Mouse (Mus musculus): ENCODE results near the gene Clic3. TPM values are rescaled to one million over a fixed set of nuclear protein-coding genes. Genes with fewer than 3 reads are reported as not detected.

Gene Clic3
- polyA plus RNA-seq, 1 experiment from 2014 or later = 246 TPM

DNA sequence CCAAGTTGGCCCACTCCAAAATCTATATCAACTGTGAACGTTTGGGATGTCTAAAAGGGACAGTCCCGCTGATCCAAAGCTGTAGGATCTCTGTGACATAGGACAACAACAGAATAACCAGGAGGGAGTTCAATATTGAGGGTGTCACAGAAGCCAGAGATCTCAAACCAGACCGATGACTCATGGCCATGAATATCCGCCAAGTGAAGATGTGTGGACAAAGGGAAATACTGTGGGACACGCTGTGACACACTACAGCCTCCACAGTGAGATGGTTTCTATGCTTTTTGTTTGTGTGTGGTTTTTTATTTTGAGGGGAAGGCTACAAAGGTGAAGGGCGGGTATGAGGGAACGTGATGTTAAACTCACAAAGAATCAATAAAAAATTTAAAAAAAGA, 32.0 kb downstream of the Clic3 start:
- no peaks in the 10 kb centered on the region for H3K9me3 ChIP-seq (ENCODE audit: control insufficient read depth, low read length)
- no peak for DNase-seq (ENCODE audit: low spot score)
- no peak for ATAC-seq (ENCODE audit: low FRiP score, low TSS enrichment)
- no peak overlapping the region for H3K4me3 ChIP-seq (ENCODE audit: low read depth, low read length)
- H3K27me3 ChIP-seq (ENCODE audit: control insufficient read depth, insufficient read depth, low read length) = no peaks in the 10 kb centered on the region
- H3K4me2 ChIP-seq (replicated peaks; ENCODE audit: low read depth) = no peak overlapping the region
- H3K36me3 ChIP-seq (ENCODE audit: control insufficient read depth, insufficient read depth, low read length) = no peaks in the 10 kb centered on the region
- H3K4me1 ChIP-seq (replicated peaks; ENCODE audit: control insufficient read depth, insufficient read depth) = no peaks in the 10 kb centered on the region
- H3K27ac ChIP-seq (replicated peaks) = peak overlapping the region; percentile 65; the same call in 1 of the 2 replicates
- whole genome bisulfite sequencing = 62% methylated on average over 7 of the region's 7 CpGs
- H3K9ac ChIP-seq (ENCODE audit: low read length) = no peak overlapping the region
- TF ChIP-seq EP300 (optimal IDR thresholded peaks at IDR 0.05) (no peak), CTCF (IDR thresholded peaks at IDR 0.05; ENCODE audit: low read depth) (no peak)

DNA sequence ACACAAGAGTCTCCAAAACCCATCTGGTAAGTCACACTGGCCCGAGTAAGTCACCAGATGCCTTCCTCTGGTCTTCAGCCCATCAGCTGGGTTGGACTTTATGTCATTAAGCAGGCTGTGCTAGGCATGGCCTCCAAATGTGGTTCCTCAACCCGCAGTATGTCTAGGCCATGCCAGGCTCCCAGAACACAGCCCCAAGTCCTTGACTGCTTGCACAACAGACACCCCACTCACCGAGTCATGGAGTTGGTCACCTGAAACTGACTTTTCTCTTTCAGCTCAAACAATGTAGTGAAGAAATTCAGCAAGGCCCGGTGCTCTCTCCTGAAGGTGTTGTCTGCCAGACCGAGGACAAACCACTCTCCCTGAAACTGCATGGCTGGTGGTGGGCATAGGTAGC, 36.4 kb downstream of the Clic3 start:
- TF ChIP-seq CTCF (IDR thresholded peaks at IDR 0.05; ENCODE audit: low read depth) = no peak
- ATAC-seq (ENCODE audit: low FRiP score, low TSS enrichment) = no peak
- Histone ChIP-seq H3K4me2 (replicated peaks; ENCODE audit: low read depth) (no peak overlapping the region), H3K27ac (replicated peaks) (no peak overlapping the region), H3K27me3 (ENCODE audit: control insufficient read depth, insufficient read depth, low read length) (no peaks in the 10 kb centered on the region), H3K36me3 (ENCODE audit: control insufficient read depth, insufficient read depth, low read length) (no peaks in the 10 kb centered on the region), H3K4me1 (replicated peaks; ENCODE audit: control insufficient read depth, insufficient read depth) (no peaks in the 10 kb centered on the region), H3K9ac (ENCODE audit: low read length) (no peak overlapping the region), H3K9me3 (ENCODE audit: control insufficient read depth, low read length) (no peaks in the 10 kb centered on the region), H3K4me3 (ENCODE audit: low read depth, low read length) (no peak overlapping the region)
- WGBS = 82% methylated on average over 5 of the region's 5 CpGs
- DNase-seq (ENCODE audit: low spot score) = no peak

DNA sequence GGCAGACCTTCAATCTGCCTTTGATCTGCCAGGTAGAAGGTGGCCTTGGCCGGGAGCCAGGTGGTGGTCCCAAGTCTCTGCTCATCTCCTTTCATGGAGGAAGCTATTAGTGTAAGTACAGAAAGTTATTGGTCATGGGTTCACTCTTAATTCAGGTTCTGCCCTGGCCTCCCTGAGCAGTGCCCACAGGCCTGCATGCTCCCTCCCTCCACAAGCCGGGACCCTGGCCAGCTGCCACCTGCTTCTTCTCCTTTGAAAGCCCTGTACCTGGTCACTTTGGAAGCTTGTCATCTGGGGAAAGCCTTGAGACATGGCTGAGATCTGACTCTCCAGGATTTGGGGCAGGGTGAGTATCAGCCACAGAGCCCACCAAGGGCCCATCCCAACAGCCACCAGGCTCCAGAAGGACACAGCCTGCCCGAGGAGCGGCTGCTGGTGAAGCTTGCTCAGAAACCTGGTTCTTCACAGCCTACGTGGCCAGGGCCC, 36.9 kb downstream of the Clic3 start, which contains the start of gene Lcn12:
Gene Lcn12 (minus strand): TSS at position 436 of the 486 bp plus-strand sequence.
- Histone ChIP-seq H3K9me3 (ENCODE audit: control insufficient read depth, low read length) (no peaks in the 10 kb centered on the region), H3K4me1 (replicated peaks; ENCODE audit: control insufficient read depth, insufficient read depth) (no peaks in the 10 kb centered on the region), H3K4me2 (replicated peaks; ENCODE audit: low read depth) (no peak within 1 kb of the TSS), H3K27ac (replicated peaks) (no peak within 1 kb of the TSS), H3K27me3 (ENCODE audit: control insufficient read depth, insufficient read depth, low read length) (no peaks in the 10 kb centered on the region), H3K4me3 (ENCODE audit: low read depth, low read length) (no peak within 1 kb of the TSS), H3K9ac (ENCODE audit: low read length) (no peak within 1 kb of the TSS), H3K36me3 (ENCODE audit: control insufficient read depth, insufficient read depth, low read length) (no peaks in the 10 kb centered on the region)
- WGBS = 78% methylated on average over 5 of the region's 5 CpGs
- ATAC-seq (ENCODE audit: low FRiP score, low TSS enrichment) = no peak
- no peak for TF ChIP-seq CTCF (IDR thresholded peaks at IDR 0.05; ENCODE audit: low read depth)
- TF ChIP-seq EP300 (optimal IDR thresholded peaks at IDR 0.05) = no peak
- no peak for DNase-seq (ENCODE audit: low spot score)

DNA sequence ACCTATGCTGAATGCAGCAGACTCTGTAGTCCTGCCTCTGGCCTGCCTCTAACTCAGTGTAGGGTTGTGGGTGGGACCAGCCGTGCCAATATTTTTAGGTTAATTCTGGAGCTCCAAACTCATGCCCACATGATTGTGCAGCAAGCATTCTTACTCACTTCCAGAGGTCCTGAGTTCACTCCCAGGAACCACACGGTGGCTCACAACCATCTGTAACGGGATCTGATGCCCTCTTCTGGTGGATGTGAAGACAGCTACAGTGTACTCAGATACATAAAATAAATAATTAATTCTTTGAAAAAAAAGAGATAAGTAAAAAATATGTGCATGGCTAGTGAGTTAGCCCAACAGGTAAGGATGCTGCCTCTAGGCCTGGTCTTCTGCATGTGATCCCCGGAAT, 39.8 kb downstream of the Clic3 start:
- ATAC-seq (ENCODE audit: low FRiP score, low TSS enrichment) (no peak), DNase-seq (ENCODE audit: low spot score) (no peak)
- H3K4me3 ChIP-seq (ENCODE audit: low read depth, low read length) = no peak overlapping the region
- H3K9ac ChIP-seq (ENCODE audit: low read length) = no peak overlapping the region
- TF ChIP-seq EP300 (optimal IDR thresholded peaks at IDR 0.05) (no peak), CTCF (IDR thresholded peaks at IDR 0.05; ENCODE audit: low read depth) (peak; percentile 76)
- no peaks in the 10 kb centered on the region for H3K27me3 ChIP-seq (ENCODE audit: control insufficient read depth, insufficient read depth, low read length)
- 41% methylated on average over 4 of the region's 4 CpGs for WGBS
- 0 out of 2 replicates have a peak, but pooled peaks cover 4% of the 10 kb centered on the region for H3K4me1 ChIP-seq (replicated peaks; ENCODE audit: control insufficient read depth, insufficient read depth)
- no peak overlapping the region for H3K27ac ChIP-seq (replicated peaks)
- no peak overlapping the region for H3K4me2 ChIP-seq (replicated peaks; ENCODE audit: low read depth)
- H3K36me3 ChIP-seq (ENCODE audit: control insufficient read depth, insufficient read depth, low read length) = no peaks in the 10 kb centered on the region
- no peaks in the 10 kb centered on the region for H3K9me3 ChIP-seq (ENCODE audit: control insufficient read depth, low read length)

DNA sequence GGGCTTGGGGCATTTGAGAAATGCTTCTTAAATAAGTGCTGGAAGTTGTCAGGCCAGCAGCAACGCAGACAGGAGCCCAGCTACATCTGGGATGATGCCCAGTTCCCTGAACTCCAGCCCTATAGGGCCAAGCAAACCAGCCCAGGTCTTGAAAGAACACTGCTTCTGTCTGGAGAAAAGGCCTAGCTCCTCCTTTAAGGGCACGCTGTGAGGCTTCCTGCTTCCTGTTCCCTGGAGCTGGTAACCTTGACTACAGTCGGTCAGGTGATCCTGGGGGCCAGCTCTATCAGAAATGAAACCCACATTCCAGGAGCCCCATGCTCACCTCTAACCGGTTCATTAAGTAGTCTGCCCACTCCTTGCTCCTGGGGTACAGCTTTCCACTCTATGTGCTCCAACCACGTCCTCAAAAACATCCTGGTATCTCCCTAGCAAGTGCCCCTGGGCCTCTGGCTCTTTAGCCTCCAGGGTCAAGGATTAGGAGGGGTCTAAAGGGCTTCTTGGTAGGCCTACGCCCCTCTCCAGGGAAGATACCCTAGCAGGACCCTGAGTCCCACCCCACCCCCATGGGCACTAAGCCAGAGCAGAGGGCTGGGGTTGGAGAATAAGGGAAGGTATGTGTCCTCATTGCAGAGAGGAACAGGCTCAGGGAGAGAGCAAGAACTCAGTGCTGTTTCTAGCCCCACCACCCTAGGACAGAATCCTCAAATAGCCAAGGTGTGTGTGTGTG, 41.4 kb downstream of the Clic3 start:
- H3K27ac ChIP-seq (replicated peaks) = peak overlapping the region; percentile 40; the same call in 1 of the 2 replicates
- H3K4me1 ChIP-seq (replicated peaks; ENCODE audit: control insufficient read depth, insufficient read depth) = 0 out of 2 replicates have a peak, but pooled peaks cover 10% of the 10 kb centered on the region
- H3K9ac ChIP-seq (ENCODE audit: low read length) = no peak overlapping the region
- TF ChIP-seq CTCF (IDR thresholded peaks at IDR 0.05; ENCODE audit: low read depth) (no peak), EP300 (optimal IDR thresholded peaks at IDR 0.05) (no peak)
- ATAC-seq (ENCODE audit: low FRiP score, low TSS enrichment) = 0 out of 2 replicates have a peak, but pooled peaks have one; percentile 6
- no peak overlapping the region for H3K4me3 ChIP-seq (ENCODE audit: low read depth, low read length)
- no peaks in the 10 kb centered on the region for H3K36me3 ChIP-seq (ENCODE audit: control insufficient read depth, insufficient read depth, low read length)
- no peaks in the 10 kb centered on the region for H3K27me3 ChIP-seq (ENCODE audit: control insufficient read depth, insufficient read depth, low read length)
- WGBS = 44% methylated on average over 6 of the region's 6 CpGs
- H3K9me3 ChIP-seq (ENCODE audit: control insufficient read depth, low read length) = no peaks in the 10 kb centered on the region
- DNase-seq (ENCODE audit: low spot score) = peak; percentile 55
- no peak overlapping the region for H3K4me2 ChIP-seq (replicated peaks; ENCODE audit: low read depth)

All from stomach, postnatal 0 days (tissue).